Mouse (Mus musculus): Measurements from ENCODE around the gene Tnk1. TPM values are rescaled to one million over a fixed set of nuclear protein-coding genes. Genes with fewer than 3 reads are reported as not detected.

Gene Tnk1
- polyA plus RNA-seq (2014; fragmentation: Nextera tagmentation; extraction: Ambion mirVana) = 0.32 TPM in 1 of 2 replicates, not detected in the other

GRCm38 (mm10) chr11:69858113-69858998, at the start of gene Tnk1:
Gene Tnk1 (minus strand): TSS chr11:69858730.
- Histone ChIP-seq H3K27ac (ENCODE audit: low read depth, low read length) (no peak within 1 kb of the TSS), H3K4me1 (ENCODE audit: control insufficient read depth, insufficient read depth, low read length) (no peaks in the 10 kb centered on the region; the same call in 1 of the 2 replicates), H3K9me3 (replicated peaks; ENCODE audit: control insufficient read depth, low read length) (no peaks in the 10 kb centered on the region), H3K4me3 (ENCODE audit: low read depth, low read length) (no peak within 1 kb of the TSS), H3K27me3 (replicated peaks; ENCODE audit: control insufficient read depth, insufficient read depth, low read length) (peaks cover 9% of the 10 kb centered on the region; the same call in 1 of the 2 replicates), H3K4me2 (ENCODE audit: low read length) (no peak within 1 kb of the TSS), H3K36me3 (ENCODE audit: control insufficient read depth, insufficient read depth, low read length) (no peaks in the 10 kb centered on the region), H3K9ac (ENCODE audit: low read length) (no peak within 1 kb of the TSS)
- WGBS = 21% methylated on average over 29 of the region's 30 CpGs
- no peak for DNase-seq (ENCODE audit: low spot score)
- no peak for ATAC-seq

- H3K4me3 ChIP-seq (ENCODE audit: low read depth, low read length) = no peak overlapping the region
- no peaks in the 10 kb centered on the region for H3K9me3 ChIP-seq (replicated peaks; ENCODE audit: control insufficient read depth, low read length)
- ATAC-seq (no peak), DNase-seq (ENCODE audit: low spot score) (no peak)
- no peak overlapping the region for H3K9ac ChIP-seq (ENCODE audit: low read length)
- no peaks in the 10 kb centered on the region for H3K27me3 ChIP-seq (replicated peaks; ENCODE audit: control insufficient read depth, insufficient read depth, low read length)
- H3K4me2 ChIP-seq (ENCODE audit: low read length) = no peak overlapping the region
- no peak overlapping the region for H3K27ac ChIP-seq (ENCODE audit: low read depth, low read length)
- 97% methylated on average over 9 of the region's 9 CpGs for WGBS
- H3K36me3 ChIP-seq (ENCODE audit: control insufficient read depth, insufficient read depth, low read length) = peaks cover 59% of the 10 kb centered on the region
- peaks cover 15% of the 10 kb centered on the region for H3K4me1 ChIP-seq (ENCODE audit: control insufficient read depth, insufficient read depth, low read length)
Observed at GRCm38 (mm10) chr11:69904311-69904710, 45.8 kb upstream of the Tnk1 start.

GRCm38 (mm10) chr11:69902972-69903371, 44.4 kb upstream of the Tnk1 start:
- H3K4me2 ChIP-seq (ENCODE audit: low read length) = peak overlapping the region; percentile 87

DNA sequence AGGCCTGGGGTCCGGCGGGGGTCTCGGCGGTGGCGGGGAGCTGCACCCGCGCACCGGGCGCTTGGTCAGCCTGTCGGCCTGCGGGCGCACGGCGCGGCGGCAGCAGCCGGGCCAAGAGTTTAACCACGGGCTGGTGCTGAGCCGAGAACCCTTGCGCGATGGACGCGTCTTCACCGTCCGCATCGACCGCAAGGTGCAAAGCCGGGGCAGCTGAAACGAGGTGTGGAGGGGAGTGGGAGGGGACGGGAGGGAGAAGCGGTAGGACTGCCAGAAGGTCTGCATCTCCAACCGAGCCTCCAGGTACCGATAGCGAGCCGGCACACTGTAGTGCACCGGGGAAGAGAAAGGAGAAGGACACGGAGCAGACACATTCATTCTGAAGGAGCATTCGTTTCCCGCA, 43.5 kb upstream of the Tnk1 start:
- Histone ChIP-seq H3K36me3 (ENCODE audit: control insufficient read depth, insufficient read depth, low read length) (peaks cover 36% of the 10 kb centered on the region), H3K4me3 (ENCODE audit: low read depth, low read length) (peak overlapping the region; percentile 87), H3K27me3 (replicated peaks; ENCODE audit: control insufficient read depth, insufficient read depth, low read length) (no peaks in the 10 kb centered on the region), H3K4me2 (ENCODE audit: low read length) (peak overlapping the region; percentile 87), H3K4me1 (ENCODE audit: control insufficient read depth, insufficient read depth, low read length) (peaks cover 18% of the 10 kb centered on the region), H3K9me3 (replicated peaks; ENCODE audit: control insufficient read depth, low read length) (no peaks in the 10 kb centered on the region), H3K27ac (ENCODE audit: low read depth, low read length) (peak overlapping the region; percentile 92), H3K9ac (ENCODE audit: low read length) (peak overlapping the region; percentile 91)
- under 1% methylated on average over 34 of the region's 39 CpGs for WGBS
- ATAC-seq (no peak; the same call in 1 of the 2 replicates), DNase-seq (ENCODE audit: low spot score) (no peak)

More at GRCm38 (mm10) chr11:69902972-69903371, 44.4 kb upstream of the Tnk1 start:
- Histone ChIP-seq H3K4me3 (ENCODE audit: low read depth, low read length) (peak overlapping the region; percentile 87), H3K27ac (ENCODE audit: low read depth, low read length) (no peak overlapping the region), H3K9me3 (replicated peaks; ENCODE audit: control insufficient read depth, low read length) (no peaks in the 10 kb centered on the region), H3K27me3 (replicated peaks; ENCODE audit: control insufficient read depth, insufficient read depth, low read length) (no peaks in the 10 kb centered on the region), H3K4me1 (ENCODE audit: control insufficient read depth, insufficient read depth, low read length) (peaks cover 18% of the 10 kb centered on the region), H3K9ac (ENCODE audit: low read length) (no peak overlapping the region), H3K36me3 (ENCODE audit: control insufficient read depth, insufficient read depth, low read length) (peaks cover 46% of the 10 kb centered on the region)
- ATAC-seq = no peak
- DNase-seq (ENCODE audit: low spot score) = no peak
- WGBS = 92% methylated on average over 13 of the region's 13 CpGs

DNA sequence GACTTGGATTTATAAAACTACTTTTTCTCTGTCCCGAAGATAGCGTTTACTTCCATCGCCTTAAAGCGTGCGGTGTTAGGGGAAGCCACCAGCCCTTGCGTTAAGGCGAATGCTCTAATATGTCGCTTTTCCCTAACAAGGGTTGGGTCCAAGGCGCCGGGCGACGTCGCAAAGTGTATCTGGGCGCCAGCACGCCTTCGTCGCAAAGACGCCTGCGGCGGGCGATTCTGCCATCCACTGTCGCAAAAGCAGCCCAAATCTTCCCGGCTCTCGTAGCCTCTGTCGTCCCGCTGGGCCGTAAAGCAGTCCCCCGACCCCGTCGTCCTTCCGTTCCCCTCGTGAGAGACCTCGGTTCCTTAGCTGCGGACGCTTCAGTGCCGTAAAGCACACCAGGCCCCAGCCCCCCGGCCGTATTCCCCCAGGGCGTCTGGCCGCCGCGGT, 42.9 kb upstream of the Tnk1 start:
- H3K4me1 ChIP-seq (ENCODE audit: control insufficient read depth, insufficient read depth, low read length) = peaks cover 18% of the 10 kb centered on the region

GRCm38 (mm10) chr11:69900471-69901405, 42.2 kb upstream of the Tnk1 start, which contains the start of the genes 2810408A11Rik and Neurl4:
Gene 2810408A11Rik (minus strand): TSS chr11:69900987.
Gene Neurl4 (plus strand): TSS chr11:69901072.
- H3K9me3 ChIP-seq (replicated peaks; ENCODE audit: control insufficient read depth, low read length) = no peaks in the 10 kb centered on the region
- ATAC-seq = peak; percentile 95
- no peaks in the 10 kb centered on the region for H3K27me3 ChIP-seq (replicated peaks; ENCODE audit: control insufficient read depth, insufficient read depth, low read length)
- peak within 1 kb of the TSS; percentile 87 for H3K4me2 ChIP-seq (ENCODE audit: low read length)
- H3K27ac ChIP-seq (ENCODE audit: low read depth, low read length) = peak within 1 kb of the TSS; percentile 92
- H3K4me3 ChIP-seq (ENCODE audit: low read depth, low read length) = peak within 1 kb of the TSS; percentile 87
- peak; percentile 98 for DNase-seq (ENCODE audit: low spot score)
- peak within 1 kb of the TSS; percentile 91 for H3K9ac ChIP-seq (ENCODE audit: low read length)
- WGBS = under 1% methylated on average over 38 of the region's 38 CpGs
- peaks cover 23% of the 10 kb centered on the region for H3K36me3 ChIP-seq (ENCODE audit: control insufficient read depth, insufficient read depth, low read length)
- H3K4me1 ChIP-seq (ENCODE audit: control insufficient read depth, insufficient read depth, low read length) = peaks cover 18% of the 10 kb centered on the region

More for the DNA sequence above, 42.9 kb upstream of the Tnk1 start:
- Histone ChIP-seq H3K27ac (ENCODE audit: low read depth, low read length) (peak overlapping the region; percentile 92), H3K36me3 (ENCODE audit: control insufficient read depth, insufficient read depth, low read length) (peaks cover 30% of the 10 kb centered on the region), H3K4me3 (ENCODE audit: low read depth, low read length) (peak overlapping the region; percentile 87), H3K4me2 (ENCODE audit: low read length) (peak overlapping the region; percentile 87), H3K27me3 (replicated peaks; ENCODE audit: control insufficient read depth, insufficient read depth, low read length) (no peaks in the 10 kb centered on the region), H3K9me3 (replicated peaks; ENCODE audit: control insufficient read depth, low read length) (no peaks in the 10 kb centered on the region), H3K9ac (ENCODE audit: low read length) (peak overlapping the region; percentile 91)
- peak; percentile 99 for DNase-seq (ENCODE audit: low spot score)
- WGBS = under 1% methylated on average over 42 of the region's 42 CpGs
- peak; percentile 80 for ATAC-seq

GRCm38 (mm10) chr11:69899870-69900269, 41.3 kb upstream of the Tnk1 start:
- 20% methylated on average over 4 of the region's 4 CpGs for WGBS
- H3K36me3 ChIP-seq (ENCODE audit: control insufficient read depth, insufficient read depth, low read length) = peaks cover 14% of the 10 kb centered on the region
- peaks cover 18% of the 10 kb centered on the region for H3K4me1 ChIP-seq (ENCODE audit: control insufficient read depth, insufficient read depth, low read length)
- peak overlapping the region; percentile 87 for H3K4me2 ChIP-seq (ENCODE audit: low read length)
- H3K4me3 ChIP-seq (ENCODE audit: low read depth, low read length) = peak overlapping the region; percentile 87
- peak; percentile 34 for DNase-seq (ENCODE audit: low spot score)
- H3K27me3 ChIP-seq (replicated peaks; ENCODE audit: control insufficient read depth, insufficient read depth, low read length) = no peaks in the 10 kb centered on the region
- H3K9ac ChIP-seq (ENCODE audit: low read length) = peak overlapping the region; percentile 91
- ATAC-seq = no peak
- H3K27ac ChIP-seq (ENCODE audit: low read depth, low read length) = no peak overlapping the region
- H3K9me3 ChIP-seq (replicated peaks; ENCODE audit: control insufficient read depth, low read length) = no peaks in the 10 kb centered on the region

DNA sequence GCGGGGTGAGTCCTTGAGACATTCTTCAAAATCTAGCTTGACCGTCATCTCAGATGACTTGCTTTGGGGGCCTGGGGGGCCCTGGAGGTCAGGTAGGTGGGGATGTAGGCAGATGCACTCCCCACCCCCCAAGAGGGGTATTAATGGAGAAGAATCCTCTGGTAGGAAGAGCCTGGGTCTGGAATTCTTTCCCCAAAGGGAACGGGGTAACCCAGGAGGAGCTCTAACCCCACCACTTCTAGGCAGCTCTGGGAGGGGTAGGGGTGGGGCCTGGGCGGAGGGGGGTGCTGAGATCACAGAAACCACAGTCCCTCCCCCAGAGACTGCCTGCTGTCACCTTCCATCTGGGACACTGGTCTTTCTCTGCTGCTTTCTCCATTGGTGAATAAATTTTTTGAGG, 36.8 kb upstream of the Tnk1 start, which contains the start of gene Acap1:
Acap1 (minus strand) TSS at position 249 of the 400 bp plus-strand sequence.
- Histone ChIP-seq H3K9me3 (replicated peaks; ENCODE audit: control insufficient read depth, low read length) (no peaks in the 10 kb centered on the region), H3K27me3 (replicated peaks; ENCODE audit: control insufficient read depth, insufficient read depth, low read length) (no peaks in the 10 kb centered on the region), H3K9ac (ENCODE audit: low read length) (no peak within 1 kb of the TSS), H3K27ac (ENCODE audit: low read depth, low read length) (no peak within 1 kb of the TSS), H3K4me1 (ENCODE audit: control insufficient read depth, insufficient read depth, low read length) (peaks cover 10% of the 10 kb centered on the region; the same call in 1 of the 2 replicates), H3K4me3 (ENCODE audit: low read depth, low read length) (no peak within 1 kb of the TSS), H3K36me3 (ENCODE audit: control insufficient read depth, insufficient read depth, low read length) (no peaks in the 10 kb centered on the region), H3K4me2 (ENCODE audit: low read length) (no peak within 1 kb of the TSS)
- 72% methylated on average over 4 of the region's 4 CpGs for WGBS
- DNase-seq (ENCODE audit: low spot score) (no peak), ATAC-seq (no peak)

Data from forebrain, embryonic 14.5 days (tissue).